Mouse (Mus musculus): ENCODE measurements around the gene Mpig6b. TPM values are rescaled to one million over a fixed set of nuclear protein-coding genes. Genes with fewer than 3 reads are reported as not detected.
A peak's percentile ranks its signal among the peaks of the same experiment; 100 is the strongest.

The Mpig6b gene
- polyA plus RNA-seq, 1 experiment from 2014 or later = 0.52 TPM

- peak within 1 kb of the TSS; percentile 40 for H3K9ac ChIP-seq
- 2% methylated on average over 48 of the region's 48 CpGs for whole genome bisulfite sequencing
These were observed 735 bp downstream of the Mpig6b start, which contains the start of gene Ly6g6c for GRCm38 (mm10) chr17:35064951-35065947. Gene Ly6g6c, plus strand, starts transcription at chr17:35065388.

GRCm38 (mm10) chr17:35064378-35064877 is 1.6 kb downstream of the Mpig6b start:
- no peak for ATAC-seq (replicated peaks; ENCODE audit: low FRiP score)

More at GRCm38 (mm10) chr17:35064951-35065947, 735 bp downstream of the Mpig6b start, which contains the start of gene Ly6g6c:
- Histone ChIP-seq H3K4me1 (peaks cover 43% of the 10 kb centered on the region), H3K4me2 (peak within 1 kb of the TSS; percentile 76), H3K9me3 (replicated peaks) (no peaks in the 10 kb centered on the region), H3K36me3 (peaks cover 30% of the 10 kb centered on the region), H3K4me3 (replicated peaks) (peak within 1 kb of the TSS; percentile 37), H3K27me3 (peaks cover 22% of the 10 kb centered on the region), H3K27ac (peak within 1 kb of the TSS; percentile 78)
- ATAC-seq (replicated peaks; ENCODE audit: low FRiP score) = peak; percentile 72

GRCm38 (mm10) chr17:35063466-35063865 is 2.5 kb downstream of the Mpig6b start:
- Histone ChIP-seq H3K27me3 (peaks cover 22% of the 10 kb centered on the region), H3K4me1 (peaks cover 52% of the 10 kb centered on the region), H3K36me3 (peaks cover 30% of the 10 kb centered on the region), H3K4me3 (replicated peaks) (no peak overlapping the region), H3K9ac (no peak overlapping the region), H3K9me3 (replicated peaks) (no peaks in the 10 kb centered on the region), H3K4me2 (no peak overlapping the region), H3K27ac (no peak overlapping the region)
- 85% methylated on average over 3 of the region's 3 CpGs for WGBS
- ATAC-seq (replicated peaks; ENCODE audit: low FRiP score) = no peak

More at GRCm38 (mm10) chr17:35064378-35064877, 1.6 kb downstream of the Mpig6b start:
- Histone ChIP-seq H3K27me3 (peaks cover 22% of the 10 kb centered on the region), H3K36me3 (peaks cover 30% of the 10 kb centered on the region), H3K9me3 (replicated peaks) (no peaks in the 10 kb centered on the region), H3K27ac (peak overlapping the region; percentile 78), H3K4me2 (peak overlapping the region; percentile 76), H3K9ac (no peak overlapping the region), H3K4me1 (peaks cover 48% of the 10 kb centered on the region), H3K4me3 (replicated peaks) (peak overlapping the region; percentile 37)
- 33% methylated on average over 10 of the region's 10 CpGs for WGBS

- Histone ChIP-seq H3K9me3 (replicated peaks) (no peaks in the 10 kb centered on the region), H3K9ac (no peak overlapping the region), H3K4me2 (peak overlapping the region; percentile 74), H3K4me3 (replicated peaks) (no peak overlapping the region), H3K36me3 (peaks cover 51% of the 10 kb centered on the region), H3K27me3 (peaks cover 9% of the 10 kb centered on the region; the same call in 1 of the 2 replicates), H3K4me1 (peaks cover 58% of the 10 kb centered on the region), H3K27ac (no peak overlapping the region)
- 80% methylated on average over 8 of the region's 8 CpGs for WGBS
- no peak for ATAC-seq (replicated peaks; ENCODE audit: low FRiP score)
These were observed 4.7 kb downstream of the Mpig6b start for GRCm38 (mm10) chr17:35061299-35061698.

GRCm38 (mm10) chr17:35060737-35061297 is 5.2 kb downstream of the Mpig6b start:
- no peak overlapping the region for H3K27ac ChIP-seq
- no peak for ATAC-seq (replicated peaks; ENCODE audit: low FRiP score)
- no peaks in the 10 kb centered on the region for H3K9me3 ChIP-seq (replicated peaks)
- 55% methylated on average over 22 of the region's 22 CpGs for WGBS
- H3K4me3 ChIP-seq (replicated peaks) = peak overlapping the region; percentile 83
- H3K27me3 ChIP-seq = peaks cover 4% of the 10 kb centered on the region; the same call in 1 of the 2 replicates
- H3K9ac ChIP-seq = peak overlapping the region; percentile 86; the same call in 1 of the 2 replicates
- H3K36me3 ChIP-seq = peaks cover 56% of the 10 kb centered on the region
- H3K4me1 ChIP-seq = peaks cover 57% of the 10 kb centered on the region
- H3K4me2 ChIP-seq = peak overlapping the region; percentile 74

GRCm38 (mm10) chr17:35060071-35060470 is 5.9 kb downstream of the Mpig6b start:
- Histone ChIP-seq H3K4me1 (peaks cover 52% of the 10 kb centered on the region), H3K27ac (peak overlapping the region; percentile 97), H3K4me2 (peak overlapping the region; percentile 74), H3K9ac (peak overlapping the region; percentile 86), H3K27me3 (no peaks in the 10 kb centered on the region), H3K4me3 (replicated peaks) (peak overlapping the region; percentile 83), H3K9me3 (replicated peaks) (no peaks in the 10 kb centered on the region), H3K36me3 (peaks cover 63% of the 10 kb centered on the region)
- no peak for ATAC-seq (replicated peaks; ENCODE audit: low FRiP score)
- WGBS = 24% methylated on average over 14 of the region's 14 CpGs

- WGBS = under 1% methylated on average over 57 of the region's 57 CpGs
- H3K36me3 ChIP-seq = peaks cover 71% of the 10 kb centered on the region
- H3K27ac ChIP-seq = peak within 1 kb of the TSS; percentile 97
- no peaks in the 10 kb centered on the region for H3K27me3 ChIP-seq
- H3K4me2 ChIP-seq = peak within 1 kb of the TSS; percentile 74
- H3K9ac ChIP-seq = peak within 1 kb of the TSS; percentile 86
- no peaks in the 10 kb centered on the region for H3K9me3 ChIP-seq (replicated peaks)
- H3K4me1 ChIP-seq = peaks cover 43% of the 10 kb centered on the region
- peak; percentile 93 for ATAC-seq (replicated peaks; ENCODE audit: low FRiP score)
- H3K4me3 ChIP-seq (replicated peaks) = peak within 1 kb of the TSS; percentile 83
These were observed 6.8 kb downstream of the Mpig6b start, which contains the start of gene Ddah2 for GRCm38 (mm10) chr17:35058911-35059892. Gene Ddah2, plus strand, starts transcription at chr17:35059035.

- Histone ChIP-seq H3K4me2 (peak overlapping the region; percentile 74), H3K9ac (no peak overlapping the region), H3K27ac (peak overlapping the region; percentile 97), H3K27me3 (no peaks in the 10 kb centered on the region), H3K4me3 (replicated peaks) (peak overlapping the region; percentile 83), H3K36me3 (peaks cover 78% of the 10 kb centered on the region), H3K4me1 (peaks cover 41% of the 10 kb centered on the region), H3K9me3 (replicated peaks) (no peaks in the 10 kb centered on the region)
- 61% methylated on average over 9 of the region's 9 CpGs for WGBS
- ATAC-seq (replicated peaks; ENCODE audit: low FRiP score) = no peak
These were observed 7.7 kb downstream of the Mpig6b start for GRCm38 (mm10) chr17:35058316-35058715.

GRCm38 (mm10) chr17:35057090-35057489 is 8.9 kb downstream of the Mpig6b start:
- Histone ChIP-seq H3K27me3 (no peaks in the 10 kb centered on the region), H3K9me3 (replicated peaks) (no peaks in the 10 kb centered on the region), H3K9ac (no peak overlapping the region), H3K27ac (no peak overlapping the region), H3K4me3 (replicated peaks) (no peak overlapping the region), H3K4me2 (no peak overlapping the region), H3K4me1 (peaks cover 50% of the 10 kb centered on the region), H3K36me3 (peaks cover 77% of the 10 kb centered on the region)
- 85% methylated on average over 3 of the region's 3 CpGs for WGBS
- no peak for ATAC-seq (replicated peaks; ENCODE audit: low FRiP score)

- H3K9ac ChIP-seq = no peak overlapping the region
- H3K4me2 ChIP-seq = no peak overlapping the region
- H3K27ac ChIP-seq = no peak overlapping the region
- H3K4me1 ChIP-seq = peaks cover 47% of the 10 kb centered on the region
- H3K27me3 ChIP-seq = no peaks in the 10 kb centered on the region
- H3K9me3 ChIP-seq (replicated peaks) = no peaks in the 10 kb centered on the region
- no peak for ATAC-seq (replicated peaks; ENCODE audit: low FRiP score)
- peaks cover 65% of the 10 kb centered on the region for H3K36me3 ChIP-seq
- no peak overlapping the region for H3K4me3 ChIP-seq (replicated peaks)
- WGBS = 93% methylated on average over 7 of the region's 7 CpGs
These were observed 10.1 kb downstream of the Mpig6b start for GRCm38 (mm10) chr17:35055691-35056495.

Measured in kidney, embryonic 15.5 days (tissue).